Comparison of ENCODE assay signal across 13 mouse cellular contexts in the genomic region with DNA sequence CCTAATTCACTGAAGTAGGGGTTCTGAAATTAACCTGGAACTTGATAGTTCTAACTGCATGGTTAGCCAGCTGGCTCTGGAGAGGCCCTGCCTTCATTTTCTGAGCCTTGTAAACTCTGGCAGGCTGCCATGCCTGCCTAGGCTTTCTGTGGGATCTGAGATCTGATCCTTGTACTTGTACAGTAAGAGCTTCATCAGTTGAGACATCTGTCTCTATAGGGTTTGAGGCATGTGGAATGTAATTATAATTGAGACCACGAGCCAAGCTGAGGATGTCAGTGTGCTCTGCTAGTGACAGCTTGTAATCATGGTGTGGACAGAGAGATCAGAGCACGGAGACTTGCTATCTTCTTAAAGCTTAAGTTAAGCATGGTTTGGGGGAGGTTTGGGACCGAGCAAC.
DNase-seq lines count a peak whose midpoint lies in the region; ATAC-seq and TF ChIP-seq lines count a peak whose summit lies in the region.
"Had no signal": no experiment of that assay in that cellular context is flagged by ENCODE, and none has a peak within 500 bp of the region (broad histone marks: within the 10 kb centered on the region; RNA-seq: fewer than 3 reads in every experiment).

No protein-coding gene starts in this region.

- H3K4me1 ChIP-seq in kidney, embryonic 14.5 days (ENCODE audit: control insufficient read depth, insufficient read depth, low read length) = no peaks in the 10 kb centered on the region
- H3K4me1 ChIP-seq in midbrain, postnatal 0 days (ENCODE audit: insufficient read depth, low read length) = no peaks in the 10 kb centered on the region
- H3K4me1 ChIP-seq in midbrain, embryonic 10.5 days = no peaks in the 10 kb centered on the region
- H3K4me1 ChIP-seq in embryonic facial prominence, embryonic 12.5 days = peaks cover 5% of the 10 kb centered on the region; the same call in 1 of the 2 replicates

- H3K27me3 ChIP-seq in kidney, embryonic 14.5 days (ENCODE audit: control insufficient read depth, insufficient read depth, low read length) = no peaks in the 10 kb centered on the region
- H3K27me3 ChIP-seq in midbrain, postnatal 0 days (ENCODE audit: insufficient read depth, low read length) = no peaks in the 10 kb centered on the region
- no peaks in the 10 kb centered on the region for H3K27me3 ChIP-seq in midbrain, embryonic 10.5 days (ENCODE audit: low read depth, poor library complexity, severe bottlenecking)
- no peaks in the 10 kb centered on the region for H3K27me3 ChIP-seq in embryonic facial prominence, embryonic 12.5 days

- H3K4me3 ChIP-seq in kidney, embryonic 14.5 days (ENCODE audit: low read length) = no peak overlapping the region
- H3K4me3 ChIP-seq in midbrain, postnatal 0 days (ENCODE audit: low read depth, low read length) = no peak overlapping the region
- H3K4me3 ChIP-seq in midbrain, embryonic 10.5 days = no peak overlapping the region
- H3K4me3 ChIP-seq in embryonic facial prominence, embryonic 12.5 days = no peak overlapping the region

- peak; percentile 20 for DNase-seq in kidney, postnatal 10 days
- DNase-seq in midbrain, postnatal 0 days (ENCODE audit: low spot score) = peak; percentile 19
- no peak for DNase-seq in midbrain, embryonic 10.5 days (ENCODE audit: low spot score)
- DNase-seq in layer of hippocampus, adult 9-11 months = no peak
- DNase-seq: adrenal gland, postnatal 25 days; cerebellum, adult 11 months; heart, adult 18-20 months; heart, postnatal 10 days; lung, adult 2 months had no signal

- 84% methylated on average over 3 of the region's 3 CpGs for WGBS in kidney, embryonic 14.5 days
- WGBS in midbrain, postnatal 0 days = 80% methylated on average over 3 of the region's 3 CpGs
- WGBS in midbrain, embryonic 10.5 days = 80% methylated on average over 3 of the region's 3 CpGs
- WGBS in embryonic facial prominence, embryonic 12.5 days = 43% methylated on average over 3 of the region's 3 CpGs

- H3K27ac ChIP-seq in kidney, embryonic 14.5 days (ENCODE audit: low read depth, low read length) = no peak overlapping the region
- H3K27ac ChIP-seq in midbrain, postnatal 0 days (ENCODE audit: low read depth, low read length) = no peak overlapping the region
- no peak overlapping the region for H3K27ac ChIP-seq in midbrain, embryonic 10.5 days (replicated peaks)
- no peak overlapping the region for H3K27ac ChIP-seq in embryonic facial prominence, embryonic 12.5 days

- H3K9me3 ChIP-seq in kidney, embryonic 14.5 days (ENCODE audit: control insufficient read depth, low read length) = no peaks in the 10 kb centered on the region
- H3K9me3 ChIP-seq in midbrain, postnatal 0 days (ENCODE audit: low read length) = no peaks in the 10 kb centered on the region
- H3K9me3 ChIP-seq in midbrain, embryonic 10.5 days (replicated peaks) = no peaks in the 10 kb centered on the region
- H3K9me3 ChIP-seq in embryonic facial prominence, embryonic 12.5 days = no peaks in the 10 kb centered on the region

- H3K4me2 ChIP-seq in kidney, embryonic 14.5 days (replicated peaks; ENCODE audit: low read depth, low read length) = no peak overlapping the region
- no peak overlapping the region for H3K4me2 ChIP-seq in midbrain, postnatal 0 days (ENCODE audit: low read depth, low read length, poor library complexity, severe bottlenecking)
- no peak overlapping the region for H3K4me2 ChIP-seq in embryonic facial prominence, embryonic 12.5 days (replicated peaks)

- TF ChIP-seq CTCF in midbrain, postnatal 0 days (IDR thresholded peaks at IDR 0.05) = no peak

- no peaks in the 10 kb centered on the region for H3K36me3 ChIP-seq in kidney, embryonic 14.5 days (ENCODE audit: control insufficient read depth, insufficient read depth, low read length)
- H3K36me3 ChIP-seq in midbrain, postnatal 0 days (ENCODE audit: insufficient read depth, low read length) = no peaks in the 10 kb centered on the region
- H3K36me3 ChIP-seq in midbrain, embryonic 10.5 days = no peaks in the 10 kb centered on the region
- no peaks in the 10 kb centered on the region for H3K36me3 ChIP-seq in embryonic facial prominence, embryonic 12.5 days

- ATAC-seq in kidney, embryonic 14.5 days (ENCODE audit: low FRiP score, low TSS enrichment) = no peak
- ATAC-seq in midbrain, postnatal 0 days (ENCODE audit: low FRiP score) = no peak
- ATAC-seq in embryonic facial prominence, embryonic 12.5 days (ENCODE audit: insufficient number of reproducible peaks, insufficient read depth, low FRiP score, low TSS enrichment) = peak; percentile 72
- peak; percentile 93 for ATAC-seq in megakaryocyte-erythroid progenitor cell, adult 5-6 weeks (replicated peaks; ENCODE audit: low FRiP score, low TSS enrichment, poor library complexity, severe bottlenecking)
- ATAC-seq: hindbrain, embryonic 16.5 days had no signal

- no peak overlapping the region for H3K9ac ChIP-seq in kidney, embryonic 14.5 days (ENCODE audit: low read depth, low read length)
- H3K9ac ChIP-seq in midbrain, postnatal 0 days (replicated peaks; ENCODE audit: low read length, poor library complexity, severe bottlenecking) = no peak overlapping the region
- H3K9ac ChIP-seq in embryonic facial prominence, embryonic 12.5 days = no peak overlapping the region

Comparison
In these comparisons a context has a peak if more than half of its experiments do, and no peak if none do; other contexts are left out.
1. DNase-seq: peak in kidney, postnatal 10 days (single experiment) and midbrain, postnatal 0 days (single experiment); none in midbrain, embryonic 10.5 days (single experiment) and layer of hippocampus, adult 9-11 months (single experiment).
2. ATAC-seq: peak in embryonic facial prominence, embryonic 12.5 days (single experiment) and megakaryocyte-erythroid progenitor cell, adult 5-6 weeks (single experiment); none in kidney, embryonic 14.5 days (single experiment) and midbrain, postnatal 0 days (single experiment).